Mouse (Mus musculus): Measurements from ENCODE around the gene Hoxa6.

The Hoxa6 gene

DNA sequence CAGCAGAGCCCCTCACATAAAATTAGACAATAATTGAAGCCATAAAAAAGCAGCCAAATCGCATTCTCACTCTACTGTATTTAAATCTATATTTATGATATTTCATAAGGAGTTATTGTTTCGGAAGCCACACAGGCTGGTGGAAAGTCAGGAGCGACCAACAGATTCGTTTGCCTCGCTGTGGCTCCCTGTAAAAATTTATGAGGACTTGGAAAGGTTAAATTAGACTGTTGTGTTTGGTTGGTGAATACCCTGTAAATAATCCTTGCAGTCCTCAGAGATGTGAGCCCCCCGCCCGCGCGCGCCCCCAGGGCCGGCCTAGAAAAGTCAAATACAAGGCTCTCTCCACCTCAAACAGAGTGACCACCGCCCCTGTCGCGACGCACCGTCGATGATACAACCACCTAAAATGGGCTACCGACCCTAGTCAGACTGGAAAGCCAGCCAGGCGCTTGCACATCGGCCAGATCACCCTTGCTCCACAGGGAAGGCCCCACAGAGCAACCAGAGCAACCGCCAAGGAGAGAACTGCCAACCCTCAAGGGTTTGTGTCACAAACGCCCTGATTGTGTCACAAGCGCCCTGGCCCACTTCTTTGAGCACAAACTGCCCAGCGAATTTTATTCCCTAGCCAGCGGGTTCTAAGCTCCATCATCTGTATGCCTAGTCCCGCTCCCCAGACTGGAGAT lies 18.2 kb upstream of the Hoxa6 start:
- DNase-seq, result peak in 1 of 2 experiments; percentile 1

DNA sequence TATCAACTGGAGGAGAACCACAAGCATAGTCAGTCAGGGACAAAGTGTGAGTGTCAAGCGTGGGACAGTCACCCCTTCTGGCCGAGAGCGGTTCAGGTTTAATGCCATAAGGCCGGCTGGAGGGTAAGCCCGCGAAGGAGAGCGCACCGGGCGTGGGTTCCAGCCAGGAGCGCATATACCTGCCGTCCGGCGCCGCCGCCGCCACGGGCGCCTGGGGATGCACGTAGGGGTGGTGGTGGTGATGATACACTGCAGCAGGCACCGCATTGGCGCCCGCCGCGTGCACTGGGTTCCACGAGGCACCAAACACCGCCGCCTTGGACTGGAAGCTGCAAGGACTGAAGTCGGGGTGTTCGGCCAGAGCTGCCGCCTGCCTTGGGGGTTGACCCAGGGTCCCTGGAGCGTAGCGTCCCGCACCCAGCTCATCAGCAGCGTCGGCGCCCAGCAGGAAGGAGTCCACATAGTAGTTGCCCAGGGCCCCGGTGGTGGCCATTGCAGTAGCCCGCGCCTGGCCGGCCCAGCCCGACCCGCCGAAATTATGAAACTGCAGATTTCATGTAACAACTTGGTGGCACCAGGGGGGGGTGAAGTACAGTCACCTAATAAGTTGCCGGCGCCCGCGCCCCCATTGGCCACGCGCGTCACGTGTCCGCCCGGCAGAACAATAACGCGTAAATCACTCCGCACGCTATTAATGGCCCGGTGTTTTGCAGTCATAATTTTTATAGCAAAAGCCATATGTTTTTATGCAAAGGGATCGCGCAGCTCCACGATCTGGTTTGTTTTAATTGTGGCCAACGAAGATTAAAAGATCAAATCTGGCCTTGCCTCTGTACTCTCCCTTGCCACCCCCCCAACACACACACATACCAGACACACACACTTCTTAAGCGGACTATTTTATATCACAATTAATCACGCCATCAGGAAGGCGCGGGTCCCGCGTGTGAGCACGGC lies 17.4 kb upstream of the Hoxa6 start:
- no peak for DNase-seq

DNA sequence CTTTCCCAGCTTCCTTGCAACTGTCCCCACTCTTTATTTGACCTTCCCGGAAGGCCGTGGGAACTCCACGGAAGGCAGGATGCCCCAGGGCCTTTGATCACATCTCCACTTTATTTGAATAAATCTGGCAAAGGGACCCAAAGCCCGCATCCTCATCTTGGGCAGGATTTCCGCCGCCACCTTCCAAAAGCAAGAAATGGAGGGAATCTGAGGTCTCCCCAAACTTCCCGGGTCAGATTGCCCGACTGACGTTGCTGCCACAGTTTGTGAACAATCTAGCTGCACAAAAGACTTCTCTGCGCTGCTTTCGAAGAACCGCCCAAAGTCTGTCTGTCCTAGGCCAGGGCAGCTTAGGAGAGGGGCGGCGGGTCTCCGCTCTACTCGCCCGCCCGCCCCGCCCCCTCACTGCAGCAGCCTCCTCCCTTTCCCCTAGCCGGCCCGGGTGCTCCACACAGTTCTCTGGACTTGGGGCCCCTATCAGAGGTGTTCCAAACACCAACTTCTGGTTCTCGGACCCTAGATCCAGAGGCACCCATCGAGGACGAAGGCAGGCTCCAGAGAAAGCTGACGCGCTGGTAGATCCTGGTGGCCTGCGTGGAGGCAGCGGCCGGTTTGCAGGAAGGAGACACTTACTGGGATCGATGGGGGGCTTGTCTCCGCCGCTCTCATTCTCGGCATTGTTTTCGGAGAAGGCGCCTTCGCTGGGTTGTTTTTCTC lies 16.5 kb upstream of the Hoxa6 start:
- DNase-seq, result no peak

DNA sequence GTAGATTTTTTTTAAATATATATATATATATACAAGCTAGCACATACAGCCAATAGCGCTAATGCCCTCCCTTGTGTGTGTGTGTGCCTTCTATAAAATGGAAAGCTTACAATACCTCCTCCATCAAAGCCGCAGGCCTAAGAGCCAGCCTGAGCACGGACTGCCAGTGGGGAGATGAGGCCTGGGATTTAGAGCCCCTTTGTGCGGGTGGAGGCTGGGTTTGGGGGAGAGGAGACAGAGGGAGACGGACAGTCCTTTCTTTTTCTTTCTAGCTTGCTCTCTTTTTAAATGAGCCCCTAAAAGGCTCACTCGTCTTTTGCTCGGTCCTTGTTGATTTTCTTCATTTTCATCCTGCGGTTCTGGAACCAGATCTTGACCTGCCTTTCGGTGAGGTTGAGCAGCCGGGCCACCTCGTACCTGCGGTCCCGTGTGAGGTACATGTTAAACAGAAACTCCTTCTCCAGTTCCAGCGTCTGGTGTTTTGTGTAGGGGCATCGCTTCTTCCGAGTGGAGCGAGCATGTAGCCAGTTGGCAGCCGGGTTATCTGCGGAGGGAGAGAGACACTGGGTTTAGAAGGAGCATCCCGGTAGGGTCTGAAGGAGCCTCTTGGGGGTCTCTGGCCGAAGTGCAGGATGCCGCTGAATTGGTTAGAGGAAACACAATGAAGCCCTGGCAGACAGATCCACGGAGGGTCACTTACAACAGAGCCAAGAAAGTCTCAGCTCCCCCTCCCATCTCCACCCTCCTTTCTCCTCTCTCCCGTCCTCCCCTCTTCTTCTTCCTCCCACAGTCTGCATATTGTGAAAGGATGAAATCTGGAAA lies 15.6 kb upstream of the Hoxa6 start:
- DNase-seq, result no peak

DNA sequence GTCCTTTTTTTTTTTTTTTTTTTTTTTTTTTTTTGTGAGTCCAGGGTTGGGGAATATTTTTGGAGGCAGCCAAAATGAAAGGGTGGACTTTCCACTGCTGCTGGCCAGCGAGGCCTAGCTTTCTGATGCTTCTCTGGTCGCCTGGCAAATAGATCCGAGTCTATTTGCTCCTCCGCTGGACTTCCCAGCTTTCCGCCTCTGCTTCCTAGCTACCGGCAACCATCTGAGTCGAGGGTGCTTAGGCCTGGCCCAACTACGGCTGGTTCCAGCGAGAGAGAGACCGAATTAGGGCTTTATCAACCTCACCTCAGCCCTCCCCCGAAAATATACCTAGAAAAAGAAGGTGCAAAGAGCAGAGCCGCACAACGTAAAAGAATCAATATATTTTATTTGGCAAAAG lies 14.2 kb upstream of the Hoxa6 start:
- DNase-seq, result no peak

DNA sequence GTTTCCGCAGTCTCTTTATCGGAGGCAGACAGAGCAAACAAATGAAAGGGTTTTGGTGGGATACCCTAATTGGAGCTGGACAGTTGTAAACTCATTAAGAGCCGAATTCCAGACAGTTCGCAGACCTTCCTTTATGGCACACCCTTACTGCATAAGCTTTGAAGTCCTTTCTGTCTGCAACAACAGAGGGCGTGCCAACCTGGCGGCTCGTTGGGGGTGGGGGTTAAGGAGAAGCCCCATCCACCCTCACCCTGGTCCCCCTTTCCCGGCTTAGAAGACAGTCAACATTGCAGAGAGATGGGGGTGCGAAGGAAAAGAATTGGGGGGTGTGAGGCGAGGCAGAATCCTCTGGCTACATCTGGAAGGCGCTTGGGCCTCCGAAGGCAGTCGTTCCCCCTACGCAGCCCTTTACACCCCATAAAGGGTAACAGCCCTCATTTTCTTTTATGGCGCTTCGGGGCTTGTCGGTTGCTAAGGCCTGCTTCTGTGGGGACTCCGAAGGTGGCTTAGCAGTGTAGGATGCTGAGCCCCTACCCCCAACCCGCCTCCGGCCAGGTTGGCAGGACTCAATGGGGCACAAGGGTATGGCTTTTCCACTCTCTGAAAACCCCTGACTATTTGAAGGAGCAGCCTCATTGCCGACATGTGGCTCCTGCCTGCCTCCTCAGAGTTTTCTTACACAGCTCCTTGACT lies 13.6 kb upstream of the Hoxa6 start:
- DNase-seq, result peak in 1 of 2 experiments; percentile 3

DNA sequence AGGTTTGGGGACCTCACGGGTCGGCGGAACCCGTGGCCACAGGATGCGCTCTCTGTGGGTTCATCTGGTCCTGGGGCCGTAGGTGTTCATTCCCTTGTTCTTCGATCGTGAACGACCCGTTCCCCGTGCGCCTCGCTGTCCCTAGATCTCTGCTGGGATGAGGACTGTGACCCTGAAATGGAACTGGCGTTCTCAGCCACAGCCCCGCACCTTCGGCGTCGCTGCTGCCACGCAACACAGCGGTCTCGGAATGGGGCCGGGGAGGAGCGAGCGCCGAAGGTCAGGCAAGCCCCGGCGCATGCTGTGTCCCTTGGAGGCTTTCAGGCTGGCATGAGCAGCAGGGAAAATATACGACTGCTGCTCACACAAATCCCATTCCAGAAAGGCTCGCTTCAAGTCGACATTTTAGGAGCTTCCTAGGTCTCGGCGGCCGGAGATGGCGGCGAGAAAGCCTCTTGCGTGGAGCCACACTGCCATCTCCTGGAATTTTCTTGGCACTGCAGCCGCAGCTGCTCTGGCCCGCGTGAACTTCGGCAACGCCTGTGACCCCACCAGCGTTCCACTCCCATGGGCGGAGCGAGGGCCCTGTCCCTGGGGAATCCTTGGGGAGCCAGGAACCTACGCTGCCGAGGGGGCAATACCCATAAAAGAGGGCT lies 12.9 kb upstream of the Hoxa6 start, which contains the start of gene Hoxa7:
Hoxa7 (minus strand) TSS at position 518 of the 656 bp plus-strand sequence.
- peak; percentile 52 to 63 for DNase-seq

DNA sequence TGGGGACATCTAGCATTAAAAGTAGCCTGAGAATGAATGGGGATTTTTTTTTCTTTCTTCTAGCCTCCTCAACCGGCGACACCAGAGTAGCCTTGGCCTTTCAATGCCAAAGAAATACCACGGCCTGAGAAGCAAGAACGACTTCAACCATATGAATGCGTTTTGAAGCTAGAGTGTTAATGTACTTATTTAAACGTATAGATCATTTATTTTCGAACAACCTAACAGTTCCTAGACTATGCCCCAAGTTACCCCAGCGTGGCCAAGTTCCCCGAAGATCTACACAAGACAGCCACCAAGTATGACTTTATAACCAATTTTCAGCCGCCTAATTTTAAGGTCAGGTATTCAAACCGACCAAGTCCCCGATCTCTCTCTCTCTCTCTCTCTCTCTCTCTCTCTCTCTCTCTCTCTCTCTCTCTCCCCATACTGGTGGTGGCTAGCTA lies 12.4 kb upstream of the Hoxa6 start:
- no peak for DNase-seq

DNA sequence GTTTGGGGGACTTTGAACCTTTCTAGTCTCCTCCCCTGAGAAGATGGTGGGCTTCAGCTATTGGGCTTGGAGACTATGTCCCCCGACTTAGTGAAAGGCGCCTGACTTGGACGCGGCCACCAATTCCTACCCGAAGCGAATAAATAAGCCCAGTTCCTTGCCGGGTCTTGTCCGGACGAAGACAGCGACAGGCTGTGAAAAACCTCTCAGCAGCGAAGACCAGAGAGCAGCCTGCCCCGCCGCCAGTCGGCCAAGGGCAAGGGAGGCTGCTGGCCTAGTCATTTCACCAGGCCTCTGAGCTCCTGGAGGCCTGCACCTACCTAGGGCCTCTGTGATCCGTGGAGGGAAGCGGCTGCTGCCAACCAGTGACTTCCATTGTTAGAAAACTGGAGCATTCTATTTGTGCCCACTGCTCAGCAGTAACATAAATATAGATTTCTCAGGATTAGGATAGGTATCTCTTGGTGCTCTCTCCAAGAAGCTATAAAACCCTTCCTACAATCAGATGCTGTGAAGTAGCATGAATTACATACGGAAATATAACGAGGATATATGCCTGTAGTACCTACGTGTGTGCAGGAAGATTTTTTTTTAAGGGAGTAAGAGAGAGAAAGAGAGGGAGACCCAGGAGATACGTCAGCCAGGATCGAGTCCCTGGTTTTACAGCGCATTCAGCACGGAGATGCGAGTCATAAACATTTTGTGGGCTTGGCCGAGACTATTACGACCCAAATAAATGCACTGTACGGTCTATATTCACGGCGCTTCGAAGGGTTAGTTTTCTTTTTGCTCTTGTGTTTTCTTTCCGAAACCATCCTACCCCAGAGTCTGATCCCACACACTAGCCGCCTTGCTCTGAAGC lies 11.7 kb upstream of the Hoxa6 start:
- DNase-seq, result peak in 1 of 2 experiments; percentile 1

DNA sequence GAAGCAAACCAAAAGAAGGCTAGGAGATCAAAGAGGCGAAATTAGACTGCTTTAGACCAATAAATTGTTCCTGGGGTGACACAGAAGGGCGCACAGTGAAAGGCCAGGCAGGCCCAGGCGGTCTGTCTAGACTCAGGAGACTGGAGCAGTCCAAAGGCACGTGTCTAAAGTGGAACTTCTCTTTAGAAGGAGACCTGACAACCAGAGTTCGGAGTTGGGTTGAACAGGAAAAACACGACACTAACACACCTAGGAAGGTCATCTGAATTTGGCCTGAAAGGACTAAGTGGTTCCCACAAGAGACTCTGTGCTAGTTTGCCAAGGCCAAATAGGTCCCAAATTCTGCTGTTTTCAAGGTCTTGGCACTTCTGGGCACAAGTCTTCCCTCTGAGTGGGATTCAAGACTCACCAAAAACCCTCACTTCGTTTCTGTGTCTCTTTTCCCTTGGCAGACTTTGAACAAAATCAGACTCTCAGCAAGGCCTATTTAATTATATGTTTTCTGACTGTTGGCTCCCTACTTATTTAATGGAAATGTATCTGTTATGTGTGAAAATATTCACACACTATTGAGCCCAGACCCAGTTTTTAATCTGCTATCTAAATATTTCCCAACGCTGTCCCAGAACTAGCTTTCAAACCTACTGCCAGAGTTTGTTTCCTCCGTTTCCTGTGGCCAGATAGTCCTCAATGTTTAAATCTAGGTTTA lies 10.9 kb upstream of the Hoxa6 start:
- DNase-seq, result no peak

DNA sequence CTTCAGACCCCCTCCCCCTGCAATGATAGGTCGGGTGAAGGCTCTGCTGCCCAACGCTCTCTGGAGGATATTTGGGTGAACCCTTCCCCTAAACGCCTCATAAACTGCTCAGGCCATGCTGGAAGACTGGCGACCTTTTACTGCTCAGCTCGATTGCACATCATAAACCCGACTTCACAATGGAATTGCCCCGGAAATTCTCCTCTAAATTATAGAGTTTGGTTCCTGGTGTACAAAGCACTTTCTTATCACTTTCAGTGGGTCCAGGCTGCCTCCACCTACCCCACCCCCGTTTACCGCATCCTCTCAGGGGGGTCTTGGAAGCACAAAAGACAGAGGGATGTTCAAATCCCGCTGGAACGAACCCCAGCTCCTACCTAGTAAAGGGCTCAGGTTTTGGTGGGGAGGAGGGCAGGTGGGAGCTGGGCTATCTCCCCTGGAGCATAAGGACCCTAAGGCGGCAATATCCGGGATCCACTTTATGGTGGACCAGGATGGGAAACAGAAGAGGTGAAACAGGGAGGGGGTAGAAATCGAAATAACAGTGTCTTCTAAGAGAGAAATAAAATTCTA lies 10.2 kb upstream of the Hoxa6 start:
- DNase-seq, result no peak

DNA sequence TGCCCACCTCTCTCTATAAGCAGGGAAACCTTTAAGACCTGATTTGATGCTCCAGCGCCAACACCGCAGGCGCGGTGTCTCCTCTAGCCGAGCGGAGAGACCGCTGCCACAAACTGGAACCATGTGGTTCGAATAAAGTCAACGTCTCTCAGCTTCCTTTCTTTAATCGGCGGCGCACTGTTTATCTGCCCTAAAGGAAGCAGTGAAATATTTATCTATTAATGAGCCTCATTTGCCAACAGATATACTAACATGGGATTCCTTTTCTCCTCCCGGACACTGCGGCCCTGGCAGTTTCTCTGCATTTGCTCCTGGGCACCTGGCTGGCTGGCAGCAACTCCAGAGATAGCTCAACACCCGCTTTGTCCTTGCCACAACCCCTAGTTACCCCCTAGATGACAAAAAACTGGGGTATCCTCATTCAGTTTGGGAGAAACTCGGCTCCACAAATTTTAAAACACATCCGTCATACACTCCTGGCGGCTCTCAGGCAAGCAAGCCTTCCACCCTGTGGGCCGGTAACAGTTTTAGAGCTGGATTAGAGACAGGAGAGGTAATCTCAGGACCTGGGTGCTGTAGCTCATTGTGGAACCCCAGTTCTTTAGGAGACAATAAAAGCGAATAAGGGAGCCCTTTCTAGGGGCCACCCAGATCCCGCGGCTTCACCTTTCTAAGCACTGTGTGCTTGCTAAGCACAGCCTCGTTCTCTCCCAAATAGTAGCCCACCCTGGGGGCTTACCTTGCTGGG lies 9.5 kb upstream of the Hoxa6 start:
- DNase-seq, result no peak

DNA sequence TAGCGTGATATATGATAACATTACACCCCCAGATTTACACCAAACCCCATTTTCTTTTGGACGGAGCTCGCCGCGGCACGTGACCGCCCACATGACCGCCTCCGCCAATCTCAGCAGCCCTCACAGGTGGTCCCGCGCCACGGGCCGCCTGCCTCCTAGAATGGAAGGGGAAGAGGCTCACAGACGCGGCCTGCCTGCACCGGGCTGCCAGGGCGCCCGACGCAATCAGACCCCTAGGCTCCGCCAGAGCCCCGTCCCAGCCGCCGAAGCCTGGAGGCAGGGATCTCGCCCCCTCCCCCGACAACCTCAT lies 8.9 kb upstream of the Hoxa6 start:
- peak; percentile 52 to 58 for DNase-seq

DNA sequence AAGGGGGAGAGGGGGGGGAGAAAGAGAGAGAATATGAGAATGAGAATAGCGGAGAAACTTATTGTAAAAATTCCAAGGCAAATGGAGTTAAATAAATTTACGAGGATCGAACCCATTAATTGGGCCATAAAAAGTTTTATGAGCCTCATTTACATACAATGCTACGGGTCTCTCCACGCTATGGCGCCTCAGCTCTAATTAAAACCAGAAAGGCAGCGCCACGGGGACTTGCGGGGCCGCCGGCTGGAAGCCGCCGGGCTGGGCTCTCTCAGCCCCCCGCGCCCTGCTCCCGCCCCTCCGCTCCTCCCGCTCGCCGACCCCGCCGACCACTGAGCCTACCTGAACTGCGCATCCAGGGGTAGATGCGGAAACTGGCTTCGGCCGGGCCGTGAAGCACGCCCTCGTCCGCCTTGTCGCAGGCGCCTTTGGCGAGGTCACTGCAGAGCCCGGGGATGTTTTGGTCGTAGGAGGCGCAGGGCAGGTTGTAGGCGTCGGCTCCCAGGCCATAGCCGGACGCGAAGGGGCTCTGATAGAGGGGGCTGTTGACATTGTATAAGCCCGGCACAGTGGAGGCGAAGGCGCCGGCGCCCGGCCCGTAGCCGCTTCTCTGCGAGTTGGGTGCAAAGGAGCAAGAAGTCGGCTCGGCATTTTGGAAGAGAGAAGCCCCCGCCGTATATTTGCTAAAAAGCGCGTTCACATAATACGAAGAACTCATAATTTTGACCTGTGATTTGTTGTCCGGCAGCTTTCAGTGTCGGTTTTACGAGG lies 8.4 kb upstream of the Hoxa6 start:
- DNase-seq, result no peak

DNA sequence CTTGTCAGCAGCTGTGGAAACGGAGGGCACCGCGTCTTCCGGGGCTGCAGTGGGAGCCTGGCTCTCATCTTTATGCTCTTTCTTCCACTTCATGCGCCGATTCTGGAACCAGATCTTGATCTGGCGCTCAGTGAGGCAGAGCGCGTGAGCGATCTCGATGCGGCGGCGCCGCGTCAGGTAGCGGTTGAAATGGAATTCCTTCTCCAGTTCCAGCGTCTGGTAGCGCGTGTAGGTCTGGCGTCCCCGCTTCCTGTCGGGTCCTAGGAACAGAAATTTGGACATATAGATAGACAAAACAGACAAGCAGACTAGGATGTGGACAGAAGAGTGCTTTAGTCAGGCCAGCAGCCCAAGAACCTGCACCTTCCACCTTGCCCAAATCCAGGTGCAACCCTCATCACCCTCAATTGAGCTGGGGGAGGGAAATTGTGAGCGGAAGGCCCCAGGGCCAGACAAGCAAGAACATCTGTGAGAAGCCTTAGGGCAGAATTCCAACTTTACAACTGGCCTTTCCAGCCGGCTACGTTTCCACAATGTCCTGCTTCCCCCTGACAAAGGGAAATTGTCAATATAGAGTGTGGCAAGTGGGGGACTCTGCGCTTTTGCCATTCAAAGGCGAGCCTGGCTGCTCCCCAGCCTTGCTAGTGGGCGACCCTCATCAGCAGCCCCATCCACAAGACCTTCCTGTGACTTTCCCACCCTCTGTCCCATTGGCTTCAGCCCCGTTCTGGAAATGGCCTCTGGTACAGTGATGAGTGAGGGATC lies 7.4 kb upstream of the Hoxa6 start:
- no peak for DNase-seq

DNA sequence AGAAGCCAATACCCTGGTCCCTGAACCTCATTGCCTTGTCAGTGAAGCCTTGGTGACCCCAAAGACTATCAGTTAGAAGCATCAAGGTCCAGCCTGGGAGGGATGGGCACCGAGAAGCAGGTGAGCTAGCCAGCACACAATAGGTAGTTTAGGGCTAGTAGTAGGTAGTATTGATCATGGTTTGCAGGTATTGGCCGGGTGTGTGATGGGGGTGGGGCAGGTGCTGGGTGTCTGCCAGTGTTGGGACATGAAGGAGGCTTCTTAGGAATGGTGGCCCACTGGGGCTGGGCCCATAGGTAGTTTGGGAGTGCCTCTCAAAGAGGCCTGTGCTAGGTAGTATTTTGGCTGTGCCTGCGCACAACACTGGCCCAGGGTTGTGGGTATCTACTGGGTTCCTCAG lies 6.5 kb upstream of the Hoxa6 start:
- DNase-seq, result no peak

DNA sequence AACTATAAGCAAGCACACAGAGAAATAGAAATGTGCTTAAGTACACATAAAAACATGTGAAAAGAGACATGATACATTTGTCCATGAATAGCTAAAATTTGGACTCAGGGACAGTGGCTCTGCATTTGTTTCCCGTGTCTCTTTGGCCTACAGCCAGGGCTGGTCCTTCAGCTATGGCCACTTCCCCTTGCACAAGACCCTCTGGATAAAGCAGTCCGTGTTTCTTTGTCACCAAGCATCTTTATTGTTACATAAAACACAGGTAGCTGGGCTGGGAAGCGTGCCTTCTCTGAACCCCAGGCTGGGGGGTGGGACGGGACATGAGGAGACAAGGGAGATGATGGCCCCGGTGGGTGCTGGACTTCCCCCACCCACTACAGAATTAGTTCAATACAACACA lies 5.7 kb upstream of the Hoxa6 start:
- no peak for DNase-seq

All from thymus, adult 18-20 months (tissue).